Comparison of ENCODE assay signal across 9 mouse cellular contexts in genomic region chr1:95397188-95397587, GRCm38 (mm10).
A peak's percentile ranks its signal among the peaks of the same experiment; 100 is the strongest.
DNase-seq lines count a peak whose midpoint lies in the region; ATAC-seq and TF ChIP-seq lines count a peak whose summit lies in the region.
"Had no signal": no experiment of that assay in that cellular context is flagged by ENCODE, and none has a peak within 500 bp of the region (broad histone marks: within the 10 kb centered on the region; RNA-seq: fewer than 3 reads in every experiment).

No protein-coding gene starts in this region.

- H3K27me3 ChIP-seq in heart, embryonic 11.5 days (ENCODE audit: control insufficient read depth, insufficient read depth, low read length): no peaks in the 10 kb centered on the region
- H3K27me3 ChIP-seq in thymus, adult 2 months (ENCODE audit: control insufficient read depth, insufficient read depth, low read length): no peaks in the 10 kb centered on the region
- no peaks in the 10 kb centered on the region for H3K27me3 ChIP-seq in lung, embryonic 14.5 days (ENCODE audit: insufficient read depth, low read length)
- H3K27me3 ChIP-seq in liver, embryonic 11.5 days (replicated peaks; ENCODE audit: control insufficient read depth, insufficient read depth, low read length): no peaks in the 10 kb centered on the region

- H3K9ac ChIP-seq in heart, embryonic 11.5 days (ENCODE audit: low read depth, low read length): no peak overlapping the region
- no peak overlapping the region for H3K9ac ChIP-seq in lung, embryonic 14.5 days
- no peak overlapping the region for H3K9ac ChIP-seq in liver, embryonic 11.5 days (ENCODE audit: low read depth, low read length)

- H3K36me3 ChIP-seq in heart, embryonic 11.5 days (ENCODE audit: control insufficient read depth, insufficient read depth, low read length): no peaks in the 10 kb centered on the region
- H3K36me3 ChIP-seq in thymus, adult 2 months (ENCODE audit: control insufficient read depth, insufficient read depth, low read length): no peaks in the 10 kb centered on the region
- H3K36me3 ChIP-seq in lung, embryonic 14.5 days (ENCODE audit: insufficient read depth): no peaks in the 10 kb centered on the region
- H3K36me3 ChIP-seq in liver, embryonic 11.5 days (ENCODE audit: control insufficient read depth, insufficient read depth, low read length): no peaks in the 10 kb centered on the region

- TF ChIP-seq CTCF in thymus, adult 2 months (IDR thresholded peaks at IDR 0.05; ENCODE audit: borderline replicate concordance, control insufficient read depth, extremely low read depth, insufficient read depth, low read length, poor library complexity): no peak
- TF ChIP-seq CTCF in lung, embryonic 14.5 days (IDR thresholded peaks at IDR 0.05; ENCODE audit: low read depth): no peak

- DNase-seq in heart, adult 11 months: peak; percentile 85
- peak; percentile 8 for DNase-seq in thymus, adult 2 months
- DNase-seq in thymus, adult 18-20 months: no peak
- DNase-seq in lung, embryonic 14.5 days: peak; percentile 20
- DNase-seq in thymus, postnatal 4 days: peak; percentile 23
- no peak for DNase-seq in liver, embryonic 11.5 days (ENCODE audit: low spot score)
- no peak for DNase-seq in layer of hippocampus, adult 9-11 months

- H3K4me2 ChIP-seq in heart, embryonic 11.5 days: no peak overlapping the region
- no peak overlapping the region for H3K4me2 ChIP-seq in lung, embryonic 14.5 days
- H3K4me2 ChIP-seq in liver, embryonic 11.5 days: no peak overlapping the region

- 32% methylated on average over 4 of the region's 4 CpGs for WGBS in heart, embryonic 11.5 days (ENCODE audit: insufficient replicate concordance)
- WGBS in thymus, adult 2 months: 86% methylated on average over 4 of the region's 4 CpGs
- 47% methylated on average over 4 of the region's 4 CpGs for WGBS in lung, embryonic 14.5 days
- 52% methylated on average over 4 of the region's 4 CpGs for WGBS in liver, embryonic 11.5 days

- H3K4me3 ChIP-seq in heart, embryonic 11.5 days (ENCODE audit: low read depth, low read length): no peak overlapping the region
- H3K4me3 ChIP-seq in thymus, adult 2 months (ENCODE audit: control insufficient read depth, insufficient read depth, low read length): no peak overlapping the region
- H3K4me3 ChIP-seq in lung, embryonic 14.5 days (ENCODE audit: low read depth, low read length): no peak overlapping the region
- H3K4me3 ChIP-seq in liver, embryonic 11.5 days (ENCODE audit: low read depth, low read length): no peak overlapping the region

- no peaks in the 10 kb centered on the region for H3K4me1 ChIP-seq in heart, embryonic 11.5 days (ENCODE audit: control insufficient read depth, insufficient read depth, low read length)
- no peaks in the 10 kb centered on the region for H3K4me1 ChIP-seq in thymus, adult 2 months (replicated peaks; ENCODE audit: control insufficient read depth, insufficient read depth, low read length)
- H3K4me1 ChIP-seq in lung, embryonic 14.5 days (ENCODE audit: insufficient read depth): no peaks in the 10 kb centered on the region
- no peaks in the 10 kb centered on the region for H3K4me1 ChIP-seq in liver, embryonic 11.5 days (replicated peaks; ENCODE audit: control insufficient read depth, insufficient read depth, low read length)

- H3K27ac ChIP-seq in heart, embryonic 11.5 days (ENCODE audit: low read depth, low read length): no peak overlapping the region
- no peak overlapping the region for H3K27ac ChIP-seq in thymus, adult 2 months (ENCODE audit: control insufficient read depth, insufficient read depth, low read length)
- H3K27ac ChIP-seq in lung, embryonic 14.5 days (ENCODE audit: low read depth): no peak overlapping the region
- no peak overlapping the region for H3K27ac ChIP-seq in liver, embryonic 11.5 days (ENCODE audit: low read depth, low read length)
- H3K27ac ChIP-seq: macrophage had no signal

- TF ChIP-seq POLR2A in thymus, adult 2 months (IDR thresholded peaks at IDR 0.05; ENCODE audit: control insufficient read depth, extremely low read depth, insufficient read depth, low read length, poor library complexity): no peak

- ATAC-seq in heart, embryonic 11.5 days (replicated peaks; ENCODE audit: insufficient number of reproducible peaks, low FRiP score, low TSS enrichment): no peak
- ATAC-seq in lung, embryonic 14.5 days (ENCODE audit: insufficient read depth): no peak
- no peak for ATAC-seq in liver, embryonic 11.5 days (replicated peaks; ENCODE audit: low FRiP score)

- no peaks in the 10 kb centered on the region for H3K9me3 ChIP-seq in heart, embryonic 11.5 days (replicated peaks; ENCODE audit: control insufficient read depth, low read length)
- no peaks in the 10 kb centered on the region for H3K9me3 ChIP-seq in lung, embryonic 14.5 days (ENCODE audit: low read depth, low read length)
- H3K9me3 ChIP-seq in liver, embryonic 11.5 days (ENCODE audit: control insufficient read depth, low read length): no peaks in the 10 kb centered on the region

Comparison
In these comparisons a context has a peak if more than half of its experiments do, and no peak if none do; other contexts are left out.
1. DNase-seq: peak in heart, adult 11 months (single experiment), thymus, adult 2 months (single experiment), lung, embryonic 14.5 days (single experiment) and thymus, postnatal 4 days (single experiment); none in thymus, adult 18-20 months (0 of 2), liver, embryonic 11.5 days (single experiment) and layer of hippocampus, adult 9-11 months (single experiment).